Mouse (Mus musculus): ENCODE measurements around the gene Met. TPM values are rescaled to one million over a fixed set of nuclear protein-coding genes. Genes with fewer than 3 reads are reported as not detected.

Gene Met
- polyA plus RNA-seq (2015; fragmentation: Nextera tagmentation; extraction: Ambion mirVana) = 1.7 and 1.9 TPM in 2 replicates

GRCm38 (mm10) chr6:17463434-17464280, at the start of gene Met:
Met (plus strand) TSS chr6:17463800.
- H3K27ac ChIP-seq (replicated peaks) = peak within 1 kb of the TSS; percentile 12; the same call in 1 of the 2 replicates
- no peaks in the 10 kb centered on the region for H3K36me3 ChIP-seq
- peak within 1 kb of the TSS; percentile 85 for H3K9ac ChIP-seq
- H3K27me3 ChIP-seq (replicated peaks) = peaks cover 38% of the 10 kb centered on the region
- 1% methylated on average over 61 of the region's 78 CpGs for WGBS
- peak within 1 kb of the TSS; percentile 79 for H3K4me3 ChIP-seq
- H3K9me3 ChIP-seq = no peaks in the 10 kb centered on the region
- H3K4me2 ChIP-seq = peak within 1 kb of the TSS; percentile 94
- peak; percentile 65 for ATAC-seq (ENCODE audit: extremely low read depth, insufficient number of reproducible peaks, low FRiP score, low TSS enrichment)
- H3K4me1 ChIP-seq = peaks cover 15% of the 10 kb centered on the region; the same call in 1 of the 2 replicates

- Histone ChIP-seq H3K27me3 (replicated peaks) (no peaks in the 10 kb centered on the region), H3K4me3 (no peak overlapping the region), H3K9me3 (no peaks in the 10 kb centered on the region), H3K9ac (no peak overlapping the region), H3K4me2 (no peak overlapping the region), H3K27ac (replicated peaks) (no peak overlapping the region), H3K4me1 (no peaks in the 10 kb centered on the region), H3K36me3 (no peaks in the 10 kb centered on the region)
- no peak for ATAC-seq (ENCODE audit: extremely low read depth, insufficient number of reproducible peaks, low FRiP score, low TSS enrichment)
- 68% methylated on average over 7 of the region's 7 CpGs for WGBS
Observed at GRCm38 (mm10) chr6:17418226-17418625, 45.4 kb upstream of the Met start.

GRCm38 (mm10) chr6:17422432-17422831, 41.2 kb upstream of the Met start:
- no peaks in the 10 kb centered on the region for H3K4me1 ChIP-seq
- H3K4me3 ChIP-seq = no peak overlapping the region
- ATAC-seq (ENCODE audit: extremely low read depth, insufficient number of reproducible peaks, low FRiP score, low TSS enrichment) = no peak
- no peaks in the 10 kb centered on the region for H3K27me3 ChIP-seq (replicated peaks)
- no peaks in the 10 kb centered on the region for H3K9me3 ChIP-seq
- no peak overlapping the region for H3K9ac ChIP-seq
- no peak overlapping the region for H3K4me2 ChIP-seq
- WGBS = 81% methylated on average over 1 of the region's 1 CpGs
- H3K36me3 ChIP-seq = no peaks in the 10 kb centered on the region
- H3K27ac ChIP-seq (replicated peaks) = no peak overlapping the region

GRCm38 (mm10) chr6:17429041-17429440, 34.6 kb upstream of the Met start:
- Histone ChIP-seq H3K4me3 (no peak overlapping the region), H3K9me3 (no peaks in the 10 kb centered on the region), H3K4me1 (no peaks in the 10 kb centered on the region), H3K36me3 (no peaks in the 10 kb centered on the region), H3K27me3 (replicated peaks) (no peaks in the 10 kb centered on the region), H3K4me2 (no peak overlapping the region), H3K27ac (replicated peaks) (no peak overlapping the region), H3K9ac (no peak overlapping the region)
- WGBS = 50% methylated on average over 3 of the region's 3 CpGs
- no peak for ATAC-seq (ENCODE audit: extremely low read depth, insufficient number of reproducible peaks, low FRiP score, low TSS enrichment)

- no peak overlapping the region for H3K9ac ChIP-seq
- no peaks in the 10 kb centered on the region for H3K27me3 ChIP-seq (replicated peaks)
- H3K36me3 ChIP-seq = no peaks in the 10 kb centered on the region
- no peaks in the 10 kb centered on the region for H3K4me1 ChIP-seq
- H3K4me3 ChIP-seq = no peak overlapping the region
- H3K27ac ChIP-seq (replicated peaks) = no peak overlapping the region
- no peak for ATAC-seq (ENCODE audit: extremely low read depth, insufficient number of reproducible peaks, low FRiP score, low TSS enrichment)
- H3K9me3 ChIP-seq = no peaks in the 10 kb centered on the region
- 64% methylated on average over 3 of the region's 3 CpGs for WGBS
- H3K4me2 ChIP-seq = no peak overlapping the region
Observed at GRCm38 (mm10) chr6:17429611-17430010, 34.0 kb upstream of the Met start.

GRCm38 (mm10) chr6:17443311-17443710, 20.3 kb upstream of the Met start:
- ATAC-seq (ENCODE audit: extremely low read depth, insufficient number of reproducible peaks, low FRiP score, low TSS enrichment) = no peak
- Histone ChIP-seq H3K9me3 (no peaks in the 10 kb centered on the region), H3K27ac (replicated peaks) (no peak overlapping the region), H3K4me2 (no peak overlapping the region), H3K4me3 (no peak overlapping the region), H3K4me1 (no peaks in the 10 kb centered on the region), H3K9ac (no peak overlapping the region), H3K36me3 (no peaks in the 10 kb centered on the region), H3K27me3 (replicated peaks) (no peaks in the 10 kb centered on the region)
- 78% methylated on average over 4 of the region's 4 CpGs for WGBS

GRCm38 (mm10) chr6:17451305-17451704, 12.3 kb upstream of the Met start:
- Histone ChIP-seq H3K36me3 (no peaks in the 10 kb centered on the region), H3K27ac (replicated peaks) (no peak overlapping the region), H3K9ac (no peak overlapping the region), H3K27me3 (replicated peaks) (no peaks in the 10 kb centered on the region), H3K9me3 (no peaks in the 10 kb centered on the region), H3K4me2 (no peak overlapping the region), H3K4me3 (no peak overlapping the region), H3K4me1 (no peaks in the 10 kb centered on the region)
- ATAC-seq (ENCODE audit: extremely low read depth, insufficient number of reproducible peaks, low FRiP score, low TSS enrichment) = no peak
- 52% methylated on average over 5 of the region's 5 CpGs for WGBS

- H3K27ac ChIP-seq (replicated peaks) = no peak overlapping the region
- no peaks in the 10 kb centered on the region; the same call in 1 of the 2 replicates for H3K27me3 ChIP-seq (replicated peaks)
- H3K9ac ChIP-seq = no peak overlapping the region
- ATAC-seq (ENCODE audit: extremely low read depth, insufficient number of reproducible peaks, low FRiP score, low TSS enrichment) = no peak
- no peaks in the 10 kb centered on the region for H3K36me3 ChIP-seq
- WGBS = 74% methylated on average over 1 of the region's 1 CpGs
- H3K4me1 ChIP-seq = no peaks in the 10 kb centered on the region
- H3K9me3 ChIP-seq = no peaks in the 10 kb centered on the region
- no peak overlapping the region for H3K4me3 ChIP-seq
- no peak overlapping the region for H3K4me2 ChIP-seq
Observed at GRCm38 (mm10) chr6:17455116-17455515, 8.5 kb upstream of the Met start.

GRCm38 (mm10) chr6:17459561-17459960, 4.0 kb upstream of the Met start:
- Histone ChIP-seq H3K9me3 (no peaks in the 10 kb centered on the region), H3K4me2 (no peak overlapping the region), H3K27me3 (replicated peaks) (peaks cover 17% of the 10 kb centered on the region; the same call in 1 of the 2 replicates), H3K4me1 (peaks cover 6% of the 10 kb centered on the region; the same call in 1 of the 2 replicates), H3K27ac (replicated peaks) (no peak overlapping the region), H3K4me3 (no peak overlapping the region), H3K9ac (no peak overlapping the region), H3K36me3 (no peaks in the 10 kb centered on the region)
- 77% methylated on average over 6 of the region's 6 CpGs for whole genome bisulfite sequencing
- ATAC-seq (ENCODE audit: extremely low read depth, insufficient number of reproducible peaks, low FRiP score, low TSS enrichment) = no peak

GRCm38 (mm10) chr6:17461435-17461834, 2.2 kb upstream of the Met start:
- no peak for ATAC-seq (ENCODE audit: extremely low read depth, insufficient number of reproducible peaks, low FRiP score, low TSS enrichment)
- no peaks in the 10 kb centered on the region for H3K36me3 ChIP-seq
- H3K4me1 ChIP-seq = peaks cover 15% of the 10 kb centered on the region; the same call in 1 of the 2 replicates
- no peak overlapping the region for H3K4me3 ChIP-seq
- no peaks in the 10 kb centered on the region for H3K9me3 ChIP-seq
- H3K9ac ChIP-seq = no peak overlapping the region
- WGBS = 67% methylated on average over 7 of the region's 7 CpGs
- no peak overlapping the region for H3K4me2 ChIP-seq
- H3K27me3 ChIP-seq (replicated peaks) = peaks cover 32% of the 10 kb centered on the region
- H3K27ac ChIP-seq (replicated peaks) = no peak overlapping the region

GRCm38 (mm10) chr6:17464281-17465025, 853 bp downstream of the Met start:
- H3K9ac ChIP-seq = peak overlapping the region; percentile 85
- ATAC-seq (ENCODE audit: extremely low read depth, insufficient number of reproducible peaks, low FRiP score, low TSS enrichment) = no peak
- peaks cover 15% of the 10 kb centered on the region; the same call in 1 of the 2 replicates for H3K4me1 ChIP-seq
- H3K27ac ChIP-seq (replicated peaks) = 0 out of 2 replicates have a peak overlapping the region, but pooled peaks have one; percentile 12
- H3K36me3 ChIP-seq = no peaks in the 10 kb centered on the region
- H3K9me3 ChIP-seq = no peaks in the 10 kb centered on the region
- H3K4me2 ChIP-seq = peak overlapping the region; percentile 94
- 10% methylated on average over 15 of the region's 15 CpGs for WGBS
- H3K4me3 ChIP-seq = peak overlapping the region; percentile 79
- peaks cover 38% of the 10 kb centered on the region for H3K27me3 ChIP-seq (replicated peaks)

Data from heart, embryonic 13.5 days (tissue).